8 mouse cellular contexts compared by ENCODE assay signal in the genomic region with DNA sequence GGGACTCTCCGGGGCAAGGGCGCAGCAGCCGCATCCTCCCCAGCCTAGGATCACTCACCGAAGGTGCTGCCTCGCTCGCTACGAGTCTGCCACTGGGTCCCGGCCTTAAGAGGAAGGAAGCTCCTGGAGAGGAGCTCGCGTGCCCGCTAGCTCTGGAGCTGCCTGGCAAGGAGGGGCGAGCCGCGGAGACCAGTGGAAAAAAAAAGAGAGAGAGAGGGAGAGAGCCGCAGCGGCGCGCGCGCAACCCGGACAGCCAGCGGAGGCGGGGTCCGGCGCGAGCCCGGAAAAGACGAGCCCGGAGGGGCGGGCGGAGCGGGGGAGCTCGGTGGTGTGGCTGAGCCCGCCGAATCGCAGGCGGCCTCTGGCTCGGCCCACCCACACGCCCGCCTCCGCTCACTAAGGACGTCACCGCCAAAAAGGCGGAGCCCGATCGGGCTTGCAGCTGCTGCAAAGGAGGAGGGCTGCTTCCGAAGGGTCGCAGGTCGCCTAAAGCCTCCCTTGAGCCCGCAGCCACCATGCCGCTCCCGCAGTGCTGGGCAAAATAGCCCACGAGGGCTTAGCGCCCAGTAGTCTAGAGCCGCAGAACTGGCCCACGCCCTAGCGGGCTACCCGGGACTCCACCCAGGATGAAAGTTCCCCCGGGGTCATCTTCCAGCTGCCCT. TPM values are rescaled to one million over a fixed set of nuclear protein-coding genes. Genes with fewer than 3 reads are reported as not detected.
DNase-seq lines count a peak whose midpoint lies in the region; ATAC-seq and TF ChIP-seq lines count a peak whose summit lies in the region.

A gene (minus strand): TSS at position 289 of the 662 bp plus-strand sequence.

- peak within 1 kb of the TSS; percentile 59 for H3K4me2 ChIP-seq in heart, embryonic 11.5 days
- H3K4me2 ChIP-seq in kidney, postnatal 0 days (ENCODE audit: low read length): peak within 1 kb of the TSS; percentile 59
- peak within 1 kb of the TSS; percentile 66 for H3K4me2 ChIP-seq in liver, embryonic 11.5 days
- H3K4me2 ChIP-seq in stomach, embryonic 14.5 days (replicated peaks; ENCODE audit: low read depth, low read length): peak within 1 kb of the TSS; percentile 50

- H3K9ac ChIP-seq in heart, embryonic 11.5 days (ENCODE audit: low read depth, low read length): peak within 1 kb of the TSS; percentile 83
- peak within 1 kb of the TSS; percentile 67 for H3K9ac ChIP-seq in kidney, postnatal 0 days (ENCODE audit: low read depth, low read length)
- peak within 1 kb of the TSS; percentile 82 for H3K9ac ChIP-seq in liver, embryonic 11.5 days (ENCODE audit: low read depth, low read length)
- H3K9ac ChIP-seq in stomach, embryonic 14.5 days (replicated peaks; ENCODE audit: low read depth, low read length): peak within 1 kb of the TSS; percentile 40; the same call in 1 of the 2 replicates

- no peaks in the 10 kb centered on the region for H3K36me3 ChIP-seq in heart, embryonic 11.5 days (ENCODE audit: control insufficient read depth, insufficient read depth, low read length)
- H3K36me3 ChIP-seq in kidney, postnatal 0 days (ENCODE audit: insufficient read depth, low read length): no peaks in the 10 kb centered on the region
- no peaks in the 10 kb centered on the region for H3K36me3 ChIP-seq in liver, embryonic 11.5 days (ENCODE audit: control insufficient read depth, insufficient read depth, low read length)
- no peaks in the 10 kb centered on the region for H3K36me3 ChIP-seq in stomach, embryonic 14.5 days (ENCODE audit: control insufficient read depth, insufficient read depth, low read length)

- no peak for TF ChIP-seq CTCF in kidney, postnatal 0 days (IDR thresholded peaks at IDR 0.05; ENCODE audit: low read depth)

- H3K27ac ChIP-seq in heart, embryonic 11.5 days (ENCODE audit: low read depth, low read length): peak within 1 kb of the TSS; percentile 84
- H3K27ac ChIP-seq in kidney, postnatal 0 days: peak within 1 kb of the TSS; percentile 79
- peak within 1 kb of the TSS; percentile 78 for H3K27ac ChIP-seq in liver, embryonic 11.5 days (ENCODE audit: low read depth, low read length)
- peak within 1 kb of the TSS; percentile 63; the same call in 1 of the 2 replicates for H3K27ac ChIP-seq in stomach, embryonic 14.5 days (ENCODE audit: low read length)

- peak; percentile 90 for DNase-seq in B cell, adult 2 months
- peak; percentile 93 for DNase-seq in brain, adult 2 months (ENCODE audit: low read depth, low spot score)
- DNase-seq in kidney, postnatal 0 days (ENCODE audit: low spot score): peak; percentile 92
- peak; percentile 84 for DNase-seq in liver, embryonic 11.5 days (ENCODE audit: low spot score)
- peak; percentile 90 for DNase-seq in naive thymus-derived CD4-positive, alpha-beta T cell, adult 2 months (ENCODE audit: low read depth)

- H3K9me3 ChIP-seq in heart, embryonic 11.5 days (replicated peaks; ENCODE audit: control insufficient read depth, low read length): no peaks in the 10 kb centered on the region
- no peaks in the 10 kb centered on the region for H3K9me3 ChIP-seq in kidney, postnatal 0 days (replicated peaks; ENCODE audit: low read length)
- no peaks in the 10 kb centered on the region for H3K9me3 ChIP-seq in liver, embryonic 11.5 days (ENCODE audit: control insufficient read depth, low read length)
- H3K9me3 ChIP-seq in stomach, embryonic 14.5 days (ENCODE audit: control insufficient read depth, low read depth, low read length): no peaks in the 10 kb centered on the region

- WGBS in heart, embryonic 11.5 days (ENCODE audit: insufficient replicate concordance): 8% methylated on average over 55 of the region's 59 CpGs
- WGBS in kidney, postnatal 0 days: 27% methylated on average over 47 of the region's 59 CpGs
- 11% methylated on average over 48 of the region's 59 CpGs for WGBS in liver, embryonic 11.5 days
- WGBS in stomach, embryonic 14.5 days: 15% methylated on average over 46 of the region's 59 CpGs

- peak within 1 kb of the TSS; percentile 67 for H3K4me3 ChIP-seq in heart, embryonic 11.5 days (ENCODE audit: low read depth, low read length)
- peak within 1 kb of the TSS; percentile 61 for H3K4me3 ChIP-seq in kidney, postnatal 0 days (replicated peaks; ENCODE audit: low read depth, low read length)
- peak within 1 kb of the TSS; percentile 71 for H3K4me3 ChIP-seq in liver, embryonic 11.5 days (ENCODE audit: low read depth, low read length)
- H3K4me3 ChIP-seq in stomach, embryonic 14.5 days (ENCODE audit: low read depth, low read length): peak within 1 kb of the TSS; percentile 50

- peak; percentile 98 for ATAC-seq in erythroblast, adult 5-6 weeks (replicated peaks; ENCODE audit: low FRiP score, poor library complexity, severe bottlenecking)
- ATAC-seq in heart, embryonic 11.5 days (replicated peaks; ENCODE audit: insufficient number of reproducible peaks, low FRiP score, low TSS enrichment): peak; percentile 97
- ATAC-seq in kidney, postnatal 0 days (replicated peaks; ENCODE audit: low FRiP score, low read depth): peak; percentile 98
- ATAC-seq in liver, embryonic 11.5 days (replicated peaks; ENCODE audit: low FRiP score): peak; percentile 96
- peak; percentile 98 for ATAC-seq in stomach, embryonic 14.5 days (ENCODE audit: insufficient number of reproducible peaks, insufficient read depth, low FRiP score, low read depth)

- no peaks in the 10 kb centered on the region for H3K4me1 ChIP-seq in heart, embryonic 11.5 days (ENCODE audit: control insufficient read depth, insufficient read depth, low read length)
- no peaks in the 10 kb centered on the region for H3K4me1 ChIP-seq in kidney, postnatal 0 days (replicated peaks; ENCODE audit: insufficient read depth, low read length)
- H3K4me1 ChIP-seq in liver, embryonic 11.5 days (replicated peaks; ENCODE audit: control insufficient read depth, insufficient read depth, low read length): no peaks in the 10 kb centered on the region
- H3K4me1 ChIP-seq in stomach, embryonic 14.5 days (ENCODE audit: control insufficient read depth, insufficient read depth, low read length): no peaks in the 10 kb centered on the region

- peaks cover 5% of the 10 kb centered on the region; the same call in 1 of the 2 replicates for H3K27me3 ChIP-seq in heart, embryonic 11.5 days (ENCODE audit: control insufficient read depth, insufficient read depth, low read length)
- H3K27me3 ChIP-seq in kidney, postnatal 0 days (ENCODE audit: insufficient read depth, low read length): no peaks in the 10 kb centered on the region
- peaks cover 11% of the 10 kb centered on the region for H3K27me3 ChIP-seq in liver, embryonic 11.5 days (replicated peaks; ENCODE audit: control insufficient read depth, insufficient read depth, low read length)
- H3K27me3 ChIP-seq in stomach, embryonic 14.5 days (ENCODE audit: control insufficient read depth, insufficient read depth, low read length): no peaks in the 10 kb centered on the region

RNA-seq across cellular contexts. Expression of the gene that starts here (rescaled TPM):
- 9.6 and 10.7 TPM in 2 replicates for total RNA-seq in erythroblast, adult 5-6 weeks (2015; ENCODE audit: low replicate concordance)
- 13.8 and 15.4 TPM in 2 replicates for total RNA-seq in erythroblast, adult 5-6 weeks (2017; ENCODE audit: low replicate concordance)
- polyA plus RNA-seq in heart, embryonic 11.5 days (2014; fragmentation: Nextera tagmentation; extraction: Ambion mirVana): 19.7 and 23.7 TPM in 2 replicates
- polyA plus RNA-seq in kidney, postnatal 0 days (2015; fragmentation: Nextera tagmentation; extraction: Ambion mirVana): 31.1 and 32.3 TPM in 2 replicates
- 19.8 and 23.5 TPM in 2 replicates for polyA plus RNA-seq in liver, embryonic 11.5 days (2014; fragmentation: Nextera tagmentation; extraction: Ambion mirVana)
- polyA plus RNA-seq in stomach, embryonic 14.5 days (2014; fragmentation: Nextera tagmentation; extraction: Ambion mirVana): 11.9 and 15.5 TPM in 2 replicates

Comparison
In these comparisons a context has a peak if more than half of its experiments do, and no peak if none do; other contexts are left out.
1. Peak in every context shown above with its lines: DNase-seq, ATAC-seq, H3K4me3 ChIP-seq and H3K27ac ChIP-seq.